Mouse (Mus musculus): ENCODE measurements at regions not wholly inside any gene's neighbourhood (a gene's known extent, or its start where the extent isn't known, plus 50 kb on each side); places are given as distances from the start of the nearest gene placed in this dataset.

- no peak for DNase-seq (ENCODE audit: low spot score in 2 of 2)
Observed at GRCm38 (mm10) chr4:29034406-29034805, 221.5 kb downstream of the Epha7 start.

DNA sequence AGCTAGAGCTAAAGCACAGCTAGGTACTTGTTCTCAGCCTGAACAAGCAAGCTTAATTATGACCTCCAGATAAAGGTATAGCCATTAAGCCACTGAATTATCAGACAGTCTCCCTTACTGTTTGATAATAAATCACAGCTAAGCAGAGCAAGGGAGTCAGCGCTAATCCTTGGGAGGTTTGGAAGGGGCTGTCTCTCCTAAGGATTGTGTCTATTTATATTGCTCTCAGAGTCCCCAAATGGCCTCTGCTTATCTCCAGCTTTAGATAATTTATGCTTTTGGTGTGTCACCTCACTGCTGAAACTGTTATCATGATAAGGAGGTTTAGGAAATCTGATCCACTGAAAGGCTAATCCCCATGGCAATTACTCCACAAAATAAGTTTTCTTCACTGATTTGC lies 227.1 kb downstream of the Epha7 start:
- DNase-seq (ENCODE audit: low spot score in 2 of 2) = no peak

DNA sequence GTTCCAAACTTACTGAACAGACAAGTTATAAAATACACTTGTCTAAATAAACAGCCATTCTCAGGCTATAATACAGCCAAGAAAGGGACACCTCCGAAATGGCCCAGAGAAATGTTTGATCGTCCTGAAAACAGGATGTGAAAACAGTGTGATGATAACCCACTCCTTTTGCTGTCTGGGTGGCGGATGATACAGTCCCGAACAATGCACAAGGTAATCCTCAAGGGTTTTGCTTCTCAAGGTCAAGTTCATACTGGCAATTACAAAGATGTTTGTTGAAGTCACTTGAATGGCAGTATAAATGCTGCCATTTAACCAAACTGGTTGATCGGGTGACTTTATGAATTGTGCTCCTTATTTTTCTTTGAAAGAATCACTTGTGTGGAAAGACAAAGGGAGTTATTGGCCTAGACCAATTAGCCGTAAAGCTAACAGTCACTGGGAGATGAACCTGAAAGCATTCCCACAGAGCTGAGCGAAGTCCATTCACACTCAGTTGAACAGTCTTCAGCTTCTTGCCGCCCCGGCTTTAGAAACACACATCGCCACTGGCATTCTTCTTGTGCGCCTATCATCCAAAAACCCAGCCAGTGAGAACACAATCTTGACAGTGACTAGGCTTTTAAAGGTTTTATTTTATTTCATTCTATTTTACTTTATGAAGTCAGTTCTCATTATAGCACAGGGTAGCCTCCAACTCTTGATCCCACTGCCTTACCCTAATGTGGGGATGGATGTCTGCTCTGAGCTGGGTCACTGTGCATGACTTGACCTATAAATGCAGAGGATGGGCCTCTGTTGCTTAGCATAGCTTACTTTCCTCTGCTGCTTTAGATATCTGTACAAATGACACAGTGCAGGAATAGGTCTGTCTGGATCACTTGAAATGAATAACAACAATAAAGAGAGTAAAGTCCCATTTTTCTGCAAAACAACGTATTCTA lies 256.0 kb downstream of the Epha7 start:
- no peak for DNase-seq (ENCODE audit: low spot score in 2 of 2)

- no peak for DNase-seq (ENCODE audit: low spot score in 2 of 2)
Observed at GRCm38 (mm10) chr4:29074204-29074603, 261.3 kb downstream of the Epha7 start.

- DNase-seq (ENCODE audit: low spot score in 2 of 2) = no peak
Observed at GRCm38 (mm10) chr4:29074851-29075250, 261.9 kb downstream of the Epha7 start.

- DNase-seq (ENCODE audit: low spot score in 2 of 2) = no peak
Observed at GRCm38 (mm10) chr4:29076683-29077082, 263.8 kb downstream of the Epha7 start.

DNA sequence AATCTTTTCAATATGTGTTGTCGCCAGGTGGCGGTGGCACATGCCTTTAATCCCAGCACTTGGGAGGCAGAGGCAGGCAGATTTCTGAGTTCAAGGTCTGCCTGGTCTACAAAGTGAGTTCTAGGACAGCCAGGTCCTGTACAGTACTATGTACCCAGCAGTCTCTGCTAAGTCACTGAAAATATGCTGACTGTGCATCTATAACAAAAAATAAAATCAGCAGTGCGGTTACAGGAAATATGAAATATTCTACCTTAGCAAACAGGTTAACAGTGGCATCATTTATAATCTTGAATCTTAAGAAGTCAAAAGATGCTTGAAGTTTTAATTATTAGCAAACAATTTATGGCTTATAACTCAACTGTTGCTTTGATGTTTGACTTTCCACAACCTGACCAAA lies 265.5 kb downstream of the Epha7 start:
- DNase-seq (ENCODE audit: low spot score in 2 of 2) = no peak

DNA sequence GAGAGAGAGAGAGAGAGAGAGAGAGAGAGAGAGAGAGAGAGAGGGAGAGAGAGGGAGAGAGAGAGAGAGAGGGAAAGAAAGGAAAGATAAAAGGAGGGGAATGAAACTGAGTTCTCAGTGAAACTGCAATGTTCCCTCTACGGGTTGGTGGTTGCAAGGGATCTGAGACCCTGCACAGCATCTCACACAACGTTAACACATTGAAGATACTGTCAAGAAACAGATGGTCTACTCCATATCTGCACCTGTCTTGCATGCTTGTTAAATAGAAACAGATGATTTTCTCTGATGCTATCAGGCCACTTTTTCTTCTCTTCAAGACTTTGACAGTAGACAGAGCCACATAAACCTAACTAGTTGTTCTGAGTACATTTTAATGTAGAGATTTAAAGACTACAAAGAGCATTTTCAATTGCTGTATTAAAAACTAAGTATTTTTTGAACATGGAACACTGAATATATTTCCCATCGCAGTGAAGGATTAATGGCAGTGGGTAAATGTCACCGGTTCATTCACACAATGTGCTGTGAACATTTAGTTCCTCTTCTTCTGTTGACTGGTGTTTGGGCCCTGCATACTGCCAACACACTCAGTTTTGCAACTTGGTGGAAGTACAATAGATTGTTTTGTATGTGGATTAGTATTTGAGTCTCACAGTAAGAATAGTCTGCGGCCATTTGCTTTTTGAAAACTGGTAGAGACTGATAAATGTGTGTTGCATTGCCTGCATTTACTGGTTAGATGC lies 270.8 kb downstream of the Epha7 start:
- no peak for DNase-seq (ENCODE audit: low spot score in 2 of 2)

DNA sequence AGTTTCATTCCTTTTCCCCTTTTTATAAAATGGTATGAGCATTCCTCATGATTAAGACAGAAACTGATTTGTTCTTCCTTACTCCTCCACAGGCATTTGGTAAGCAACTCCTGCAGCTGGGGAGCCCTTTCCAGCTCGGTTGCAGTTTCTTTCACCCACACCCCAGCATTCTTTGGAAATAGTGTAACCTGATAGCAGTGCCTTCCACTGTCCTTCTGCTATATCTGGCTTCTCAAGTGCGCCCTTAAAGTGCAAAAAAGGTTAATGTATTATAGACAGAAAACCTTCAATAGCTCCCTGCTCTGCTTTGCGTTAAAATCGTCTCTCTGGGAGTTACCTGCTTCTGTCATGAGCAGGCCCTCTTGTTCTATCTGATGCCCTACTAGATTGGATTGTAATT lies 278.0 kb downstream of the Epha7 start:
- DNase-seq (ENCODE audit: low spot score in 2 of 2) = no peak

DNA sequence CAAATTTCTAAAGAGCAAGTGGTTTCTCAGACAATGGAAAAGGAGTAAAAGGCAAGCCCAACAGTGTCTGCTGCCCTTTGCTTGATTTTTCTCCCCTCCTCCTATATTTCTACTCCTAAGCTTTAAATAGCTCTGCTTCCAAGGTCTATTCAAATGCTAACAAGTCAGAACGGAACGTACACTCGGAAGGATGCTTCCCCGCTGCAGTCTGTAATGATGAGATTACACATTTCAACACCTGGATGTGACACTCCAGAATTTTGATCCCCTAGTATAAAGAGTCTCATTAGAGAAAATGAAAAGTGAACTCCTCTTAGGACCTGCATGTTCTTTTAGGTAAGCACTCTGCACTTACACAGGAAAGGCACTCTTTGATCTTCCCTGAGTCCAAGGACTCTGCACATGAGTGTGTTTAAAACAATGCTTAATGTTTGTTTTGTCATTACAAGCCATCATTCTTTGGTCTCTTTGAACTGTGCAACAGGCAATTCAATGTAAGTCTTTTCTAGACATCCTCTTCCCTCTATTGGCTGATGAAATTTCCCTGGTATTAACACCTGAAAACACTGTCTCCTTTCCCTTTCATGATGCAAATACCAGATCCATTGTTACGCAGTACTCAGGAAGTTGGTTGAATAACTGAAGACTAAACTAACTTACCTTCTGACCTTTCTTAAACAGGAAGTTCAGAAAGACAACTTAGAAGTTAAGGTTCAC lies 278.7 kb downstream of the Epha7 start:
- no peak for DNase-seq (ENCODE audit: low spot score in 2 of 2)

- DNase-seq (ENCODE audit: low spot score in 2 of 2) = no peak
Observed at GRCm38 (mm10) chr4:29102373-29102772, 289.4 kb downstream of the Epha7 start.

DNA sequence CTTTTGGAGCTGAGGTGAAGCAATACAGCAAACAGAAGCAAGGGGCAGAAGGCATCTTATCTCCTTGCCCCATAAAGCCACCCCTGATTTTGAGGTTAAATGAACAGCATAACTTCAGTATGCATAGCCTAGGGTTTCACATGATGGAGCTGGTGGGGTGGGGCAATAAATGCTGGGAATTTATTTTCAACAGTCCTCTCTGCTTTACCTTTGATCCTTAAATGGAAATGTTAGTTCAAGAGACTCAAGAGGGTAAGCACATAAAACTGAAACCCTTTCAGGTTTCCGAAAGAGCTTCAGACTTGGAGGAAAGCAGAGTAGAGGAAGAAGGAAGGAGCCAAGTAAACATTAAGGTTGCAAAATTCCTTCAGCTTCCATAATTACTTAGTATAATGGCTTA lies 290.5 kb downstream of the Epha7 start:
- no peak for DNase-seq (ENCODE audit: low spot score in 2 of 2)

GRCm38 (mm10) chr4:29112552-29112951 lies 299.6 kb downstream of the Epha7 start:
- DNase-seq (ENCODE audit: low spot score in 2 of 2) = no peak

DNA sequence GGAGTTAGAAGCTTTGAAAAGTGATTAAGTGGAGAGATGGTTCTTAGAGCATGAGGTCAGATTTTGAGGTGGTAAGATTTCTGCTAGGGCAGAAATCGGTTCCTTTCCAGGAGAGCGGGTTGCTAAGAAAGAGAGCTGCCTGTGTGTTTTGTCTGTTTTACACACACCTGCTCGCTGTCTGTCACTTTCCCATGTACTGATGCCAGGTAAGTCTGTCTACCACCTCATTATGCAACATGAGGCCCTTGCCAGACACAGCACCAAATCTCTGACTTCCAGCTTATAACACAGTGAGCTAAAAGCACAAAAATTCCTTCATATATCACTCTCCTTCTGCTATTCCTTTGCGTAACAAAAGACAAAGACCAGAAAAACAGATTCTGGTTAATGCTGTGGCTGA lies 304.1 kb downstream of the Epha7 start:
- DNase-seq (ENCODE audit: low spot score in 2 of 2) = no peak

GRCm38 (mm10) chr4:29117926-29118325 lies 305.0 kb downstream of the Epha7 start:
- DNase-seq (ENCODE audit: low spot score in 2 of 2) = peak in 1 of 2 experiments; percentile 11

GRCm38 (mm10) chr4:29118679-29119479 lies 305.9 kb downstream of the Epha7 start:
- no peak for DNase-seq (ENCODE audit: low spot score in 2 of 2)

DNA sequence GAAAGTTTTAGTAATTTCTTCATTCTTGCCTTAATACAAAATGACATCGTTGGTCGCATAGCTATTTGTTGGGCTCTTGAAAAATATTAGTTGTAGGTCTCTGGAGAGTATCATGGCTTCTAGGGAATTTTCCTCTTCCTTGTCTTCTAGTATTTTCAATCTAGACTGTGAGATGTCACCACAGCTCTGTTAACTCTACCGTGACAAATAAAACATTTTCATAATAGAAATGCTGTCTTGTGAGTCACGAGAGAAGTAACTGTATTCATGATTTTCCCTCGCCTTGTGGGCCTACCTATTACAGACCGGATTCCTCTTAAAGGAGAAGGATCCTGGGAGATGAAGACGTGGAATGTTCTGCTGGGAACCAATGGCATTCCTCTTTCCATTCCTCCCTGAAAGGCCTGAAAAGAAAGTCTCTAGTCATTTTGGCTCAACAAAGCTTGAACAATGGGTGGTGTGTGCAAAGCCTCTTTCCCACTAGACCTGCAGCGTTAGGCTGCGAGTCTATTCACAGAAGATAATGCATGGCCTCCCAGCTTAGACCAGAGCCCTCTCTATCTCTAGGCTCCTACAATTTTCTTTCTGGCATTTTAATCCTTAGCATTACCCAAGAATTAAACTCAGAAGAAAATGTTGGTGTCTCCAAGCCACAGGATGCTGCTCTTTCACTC lies 306.7 kb downstream of the Epha7 start:
- no peak for DNase-seq (ENCODE audit: low spot score in 2 of 2)

DNA sequence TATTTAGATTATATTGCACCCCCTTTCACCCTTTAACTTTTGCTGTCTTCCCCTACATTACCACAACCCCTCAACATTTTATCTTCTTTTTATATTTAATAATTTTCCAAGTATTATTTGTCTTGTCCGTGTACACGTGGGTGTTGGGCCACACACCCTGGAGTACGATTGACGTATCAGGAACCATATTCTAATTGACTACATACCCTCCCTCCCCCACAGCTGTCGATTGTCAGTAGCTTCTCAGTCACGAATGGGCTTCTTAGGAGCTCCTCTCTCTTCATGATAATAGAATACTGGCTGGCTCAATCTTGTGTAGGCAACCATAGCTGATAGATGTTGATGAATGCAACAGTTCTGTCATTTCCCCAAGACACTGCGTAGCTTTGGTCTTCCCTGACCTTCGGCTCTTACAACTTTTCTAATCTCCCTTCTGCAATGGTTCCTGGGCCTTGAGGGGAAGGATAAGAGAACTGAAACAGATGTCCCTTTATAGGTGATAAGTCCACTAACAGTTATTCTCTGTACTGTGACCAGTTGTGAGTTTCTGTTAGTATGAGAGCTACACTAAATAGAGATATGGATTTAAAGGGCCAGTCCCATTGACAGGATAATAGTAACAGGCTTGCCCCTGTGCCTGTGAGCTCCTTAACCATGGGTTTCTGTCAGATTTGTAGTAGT lies 310.9 kb downstream of the Epha7 start:
- DNase-seq (ENCODE audit: low spot score in 2 of 2) = no peak

GRCm38 (mm10) chr4:29130485-29130884 lies 317.6 kb downstream of the Epha7 start:
- no peak for DNase-seq (ENCODE audit: low spot score in 2 of 2)
